Mouse (Mus musculus) kidney, embryonic 14.5 days (tissue): ENCODE measurements at regions not wholly inside any gene's neighbourhood (a gene's known extent, or its start where the extent isn't known, plus 50 kb on each side); places are given as distances from the start of the nearest gene placed in this dataset.
A peak's percentile ranks its signal among the peaks of the same experiment; 100 is the strongest.

Experiments
- ATAC-seq: fragments of 200-750 bp; cut with Nextera tagmentation; 2 replicates; pipeline ENCODE4 v1.8.0; 2017; ENCODE audit warnings: moderate number of reproducible peaks, mild to moderate bottlenecking, moderate TSS enrichment, moderate library complexity; ENCODE audit not compliant: low FRiP score, low TSS enrichment
- H3K27ac ChIP-seq: fragments of 300-500 bp; sonication (generic); 2 replicates; pipeline ENCODE4 v1.5.1; 2014; ENCODE audit warnings: low read depth, mild to moderate bottlenecking, low read length, moderate library complexity, mixed read lengths
- H3K27me3 ChIP-seq: fragments of 300-500 bp; sonication (generic); 2 replicates; pipeline ENCODE4 v1.6.1; 2014; ENCODE audit warnings: mild to moderate bottlenecking, low read length; ENCODE audit not compliant: control insufficient read depth, insufficient read depth
- H3K36me3 ChIP-seq: fragments of 300-500 bp; sonication (generic); 2 replicates; pipeline ENCODE4 v1.6.1; 2014; ENCODE audit warnings: low read length, mixed read lengths; ENCODE audit not compliant: control insufficient read depth, insufficient read depth
- H3K4me1 ChIP-seq: fragments of 300-500 bp; sonication (generic); 2 replicates; pipeline ENCODE4 v1.6.1; 2014; ENCODE audit warnings: low read length, mixed read lengths; ENCODE audit not compliant: control insufficient read depth, insufficient read depth
- H3K4me2 ChIP-seq: fragments of 300-500 bp; sonication (generic); replicated peaks from 2 replicates; pipeline ENCODE4 v1.6.1; 2014; ENCODE audit warnings: low read depth, mild to moderate bottlenecking, low read length
- H3K4me3 ChIP-seq: fragments of 300-500 bp; sonication (generic); 2 replicates; pipeline ENCODE4 v1.5.1; 2014; ENCODE audit warnings: mild to moderate bottlenecking, low read length
- H3K9ac ChIP-seq: fragments of 300-500 bp; sonication (generic); 2 replicates; pipeline ENCODE4 v1.6.1; 2014; ENCODE audit warnings: low read depth, mild to moderate bottlenecking, low read length, moderate library complexity
- H3K9me3 ChIP-seq: fragments of 300-500 bp; sonication (generic); 2 replicates; pipeline ENCODE4 v1.6.1; 2016; ENCODE audit warnings: low read length; ENCODE audit not compliant: control insufficient read depth
- WGBS: fragments of 180-500 bp; shearing (Covaris S2); extraction: QIAGEN DNeasy Blood & Tissue Kit; methylation state at CpG from one replicate; pipeline ENCODE4 v1.1.7; 2014; 5-methylcytosine and 5-hydroxymethylcytosine counted together

DNA sequence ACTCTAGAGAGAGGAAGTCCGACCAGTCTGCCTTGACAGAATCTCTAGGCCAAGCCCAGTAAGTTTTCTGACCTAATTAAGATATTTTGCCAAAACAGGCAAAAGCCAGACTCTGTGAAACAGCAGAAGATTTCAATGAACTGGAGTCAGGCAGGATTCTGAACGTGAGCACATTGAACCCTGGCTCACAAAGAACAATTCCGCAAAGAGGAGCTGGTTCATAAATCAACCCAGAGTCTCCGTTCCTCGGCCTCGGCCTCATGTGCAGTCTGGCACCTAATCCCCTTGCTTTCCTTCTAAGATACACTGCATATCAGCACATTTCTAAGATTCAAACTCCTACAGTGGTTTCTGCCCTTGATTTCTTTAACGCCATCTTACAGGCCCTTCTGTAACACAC is 452.7 kb upstream of the Adamts9 start:
- no peak overlapping the region for H3K4me3 ChIP-seq
- WGBS: 23% methylated on average over 7 of the region's 7 CpGs
- no peak overlapping the region for H3K4me2 ChIP-seq
- no peaks in the 10 kb centered on the region for H3K9me3 ChIP-seq
- no peaks in the 10 kb centered on the region for H3K36me3 ChIP-seq
- H3K27ac ChIP-seq: 0 out of 2 replicates have a peak overlapping the region, but pooled peaks have one; percentile 6
- ATAC-seq: peak; percentile 62; the same call in 1 of the 2 replicates
- H3K9ac ChIP-seq: no peak overlapping the region
- H3K4me1 ChIP-seq: peaks cover 11% of the 10 kb centered on the region
- H3K27me3 ChIP-seq: no peaks in the 10 kb centered on the region

DNA sequence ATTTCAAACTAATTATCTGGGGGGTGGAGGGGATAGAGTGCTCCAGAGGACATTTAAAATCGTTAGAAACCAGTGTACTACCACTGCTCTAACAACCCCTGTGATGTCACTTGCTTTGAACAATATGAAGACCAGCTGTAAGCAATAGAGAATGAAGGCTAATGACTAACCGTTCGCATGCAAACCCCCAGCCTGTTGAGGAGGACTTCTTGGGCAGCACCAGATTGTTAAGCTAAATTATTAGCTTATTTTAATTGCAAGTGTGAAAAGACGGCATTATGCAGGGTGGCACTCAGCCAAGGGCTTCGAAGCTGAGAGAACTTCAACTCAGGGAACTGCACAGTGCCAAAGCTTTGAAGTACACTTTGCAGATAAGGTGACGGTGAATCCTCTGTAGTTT is 452.0 kb upstream of the Adamts9 start:
- ATAC-seq: no peak
- Histone ChIP-seq H3K36me3 (no peaks in the 10 kb centered on the region), H3K4me1 (peaks cover 11% of the 10 kb centered on the region), H3K4me3 (no peak overlapping the region), H3K27me3 (no peaks in the 10 kb centered on the region), H3K4me2 (no peak overlapping the region), H3K9me3 (no peaks in the 10 kb centered on the region), H3K9ac (no peak overlapping the region), H3K27ac (no peak overlapping the region)
- WGBS: 53% methylated on average over 6 of the region's 6 CpGs

DNA sequence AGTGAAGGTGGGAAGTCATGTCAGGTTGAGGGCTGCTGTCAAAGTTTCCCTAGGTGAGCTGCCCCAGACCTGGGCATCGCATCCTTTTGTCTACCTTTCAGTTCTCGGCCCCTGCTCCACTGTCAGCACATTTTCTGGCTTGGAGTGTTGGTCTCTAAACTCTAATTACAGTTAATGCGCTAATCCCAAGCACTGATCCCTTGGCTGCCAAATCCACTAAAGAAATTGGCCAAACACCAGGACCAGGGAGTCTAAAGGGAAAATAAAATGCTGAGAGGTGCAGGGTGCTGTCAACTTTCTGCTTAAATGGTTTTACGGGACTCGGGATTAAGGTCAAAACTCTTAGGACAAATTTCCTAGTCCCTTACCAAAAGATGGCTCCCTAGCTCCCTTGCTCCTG is 450.3 kb upstream of the Adamts9 start:
- no peak overlapping the region for H3K4me3 ChIP-seq
- no peak overlapping the region for H3K4me2 ChIP-seq

GRCm38 (mm10) chr6:93392402-93392801 is 449.1 kb upstream of the Adamts9 start:
- Histone ChIP-seq H3K27ac (no peak overlapping the region), H3K36me3 (no peaks in the 10 kb centered on the region), H3K9me3 (no peaks in the 10 kb centered on the region), H3K9ac (no peak overlapping the region), H3K4me2 (no peak overlapping the region), H3K4me3 (no peak overlapping the region), H3K27me3 (no peaks in the 10 kb centered on the region), H3K4me1 (peaks cover 11% of the 10 kb centered on the region)
- WGBS: 84% methylated on average over 6 of the region's 6 CpGs
- no peak for ATAC-seq

More for the DNA sequence above, 450.3 kb upstream of the Adamts9 start:
- no peaks in the 10 kb centered on the region for H3K27me3 ChIP-seq
- H3K4me1 ChIP-seq: peaks cover 11% of the 10 kb centered on the region
- WGBS: 86% methylated on average over 5 of the region's 5 CpGs
- no peak overlapping the region for H3K27ac ChIP-seq
- ATAC-seq: no peak
- no peak overlapping the region for H3K9ac ChIP-seq
- no peaks in the 10 kb centered on the region for H3K9me3 ChIP-seq
- H3K36me3 ChIP-seq: no peaks in the 10 kb centered on the region

- Histone ChIP-seq H3K4me1 (peaks cover 4% of the 10 kb centered on the region), H3K9ac (no peak overlapping the region), H3K27me3 (no peaks in the 10 kb centered on the region), H3K9me3 (no peaks in the 10 kb centered on the region), H3K4me2 (no peak overlapping the region; the same call in 1 of the 2 replicates), H3K4me3 (no peak overlapping the region), H3K36me3 (no peaks in the 10 kb centered on the region), H3K27ac (no peak overlapping the region)
- no peak for ATAC-seq
- 35% methylated on average over 5 of the region's 5 CpGs for WGBS
Measured at GRCm38 (mm10) chr6:93391166-93391565, 447.9 kb upstream of the Adamts9 start.

DNA sequence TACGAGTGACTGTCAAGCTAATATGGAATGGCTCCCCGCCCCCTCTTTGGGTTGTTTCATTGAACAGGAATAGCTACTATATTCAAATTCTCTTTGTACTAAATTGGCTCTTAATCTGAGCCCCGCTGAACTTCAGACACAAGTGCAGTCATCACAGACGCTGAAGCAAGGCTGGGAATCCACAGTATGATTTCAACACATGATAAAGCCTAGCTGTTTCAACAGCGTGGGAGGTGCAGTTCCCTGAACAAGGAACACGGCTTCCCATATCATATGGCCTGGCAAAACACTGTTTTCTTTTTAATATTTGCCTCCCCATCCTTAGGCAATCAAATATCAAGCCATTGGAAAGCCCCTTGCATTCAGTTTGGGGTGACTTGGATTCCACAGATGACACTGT is 428.0 kb upstream of the Adamts9 start:
- H3K4me1 ChIP-seq: no peaks in the 10 kb centered on the region
- no peaks in the 10 kb centered on the region for H3K36me3 ChIP-seq
- H3K9ac ChIP-seq: no peak overlapping the region
- H3K4me3 ChIP-seq: no peak overlapping the region
- WGBS: 74% methylated on average over 6 of the region's 6 CpGs
- H3K9me3 ChIP-seq: no peaks in the 10 kb centered on the region
- no peak overlapping the region for H3K4me2 ChIP-seq
- H3K27ac ChIP-seq: no peak overlapping the region
- no peak for ATAC-seq
- no peaks in the 10 kb centered on the region for H3K27me3 ChIP-seq

- no peak for ATAC-seq
- no peak overlapping the region for H3K9ac ChIP-seq
- no peak overlapping the region for H3K4me2 ChIP-seq
- WGBS: 74% methylated on average over 4 of the region's 4 CpGs
- H3K36me3 ChIP-seq: no peaks in the 10 kb centered on the region
- H3K4me3 ChIP-seq: no peak overlapping the region
- H3K27ac ChIP-seq: no peak overlapping the region
- no peaks in the 10 kb centered on the region for H3K27me3 ChIP-seq
- no peaks in the 10 kb centered on the region for H3K4me1 ChIP-seq
- no peaks in the 10 kb centered on the region for H3K9me3 ChIP-seq
Measured at GRCm38 (mm10) chr6:93363846-93364245, 420.6 kb upstream of the Adamts9 start.

DNA sequence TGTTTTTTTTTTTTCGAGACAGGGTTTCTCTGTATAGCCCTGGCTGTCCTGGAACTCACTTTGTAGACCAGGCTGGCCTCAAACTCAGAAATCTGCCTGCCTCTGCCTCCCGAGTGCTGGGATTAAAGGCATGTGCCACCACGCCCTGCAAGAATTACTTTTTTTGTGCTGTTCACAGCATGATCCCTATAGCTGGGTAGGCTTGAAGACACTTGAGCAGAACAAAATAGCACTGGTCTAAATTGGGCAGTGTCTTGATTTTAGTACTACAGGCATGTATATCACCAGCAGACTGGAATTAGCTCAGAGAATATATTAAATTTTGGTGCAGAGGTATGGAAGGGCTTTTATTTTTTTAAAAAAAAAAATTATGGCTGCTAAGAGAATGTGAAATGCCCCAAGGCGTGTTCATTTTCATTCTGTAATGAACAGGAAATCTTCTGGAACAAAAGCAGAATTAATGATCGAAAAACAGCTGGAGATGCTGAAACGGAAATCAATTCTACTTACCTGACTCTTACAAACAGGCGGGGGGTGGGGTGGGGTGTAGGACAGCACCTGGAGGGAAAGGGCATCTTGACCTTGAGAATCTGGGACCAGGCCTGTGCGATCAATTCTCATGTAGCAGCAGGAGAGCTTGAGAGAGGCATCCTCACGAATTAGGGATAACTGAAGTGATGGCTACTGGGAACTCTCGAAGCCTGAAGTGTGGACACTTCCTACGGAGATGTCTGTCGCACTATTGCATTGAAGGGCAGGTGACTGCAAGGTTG is 410.2 kb upstream of the Adamts9 start:
- no peak overlapping the region for H3K9ac ChIP-seq
- 87% methylated on average over 12 of the region's 12 CpGs for WGBS
- no peaks in the 10 kb centered on the region for H3K4me1 ChIP-seq
- H3K4me2 ChIP-seq: no peak overlapping the region
- no peaks in the 10 kb centered on the region for H3K27me3 ChIP-seq
- H3K36me3 ChIP-seq: no peaks in the 10 kb centered on the region
- ATAC-seq: no peak
- H3K9me3 ChIP-seq: no peaks in the 10 kb centered on the region
- no peak overlapping the region for H3K27ac ChIP-seq
- H3K4me3 ChIP-seq: no peak overlapping the region

- H3K9me3 ChIP-seq: no peaks in the 10 kb centered on the region
- no peak overlapping the region for H3K4me3 ChIP-seq
- H3K36me3 ChIP-seq: no peaks in the 10 kb centered on the region
- H3K27me3 ChIP-seq: no peaks in the 10 kb centered on the region
- no peak overlapping the region for H3K4me2 ChIP-seq
- no peak overlapping the region for H3K9ac ChIP-seq
- no peaks in the 10 kb centered on the region for H3K4me1 ChIP-seq
- no peak overlapping the region for H3K27ac ChIP-seq
- 77% methylated on average over 7 of the region's 7 CpGs for WGBS
- ATAC-seq: no peak
Measured at GRCm38 (mm10) chr6:93349936-93350700, 406.8 kb upstream of the Adamts9 start.
